In the genomic region with DNA sequence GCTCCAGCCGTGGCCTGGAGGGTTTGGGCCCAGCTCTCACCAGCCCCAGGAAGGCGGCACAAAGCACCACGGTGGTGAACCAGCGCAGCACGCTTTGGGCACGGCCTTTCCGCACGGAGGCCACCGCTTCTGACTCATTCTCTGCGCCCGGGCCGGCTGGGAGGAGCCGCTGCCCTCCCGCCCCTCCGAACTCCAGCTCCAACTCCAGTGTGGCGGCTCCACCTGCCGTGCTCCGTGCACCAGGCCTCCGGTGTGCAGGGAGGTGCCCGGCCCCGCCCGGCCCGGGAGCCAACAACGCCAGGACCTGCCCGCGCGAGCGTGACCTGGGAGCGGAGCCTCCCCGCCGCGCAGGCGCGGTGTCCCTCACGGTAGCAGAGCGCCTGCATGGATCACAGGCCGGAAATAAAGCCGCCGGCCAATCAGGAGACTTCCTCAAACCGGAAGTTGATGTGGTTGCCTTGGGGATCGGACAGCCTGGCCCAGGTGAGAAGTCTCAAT, we compare ENCODE assay signal across 8 mouse cellular contexts. TPM values are rescaled to one million over a fixed set of nuclear protein-coding genes. Genes with fewer than 3 reads are reported as not detected.
DNase-seq lines count a peak whose midpoint lies in the region; ATAC-seq lines count a peak whose summit lies in the region.

A gene (minus strand): TSS at position 365 of the 498 bp plus-strand sequence.

- H3K4me2 ChIP-seq in hindbrain, embryonic 12.5 days (replicated peaks), result peak within 1 kb of the TSS; percentile 80

- peak within 1 kb of the TSS; percentile 85 for H3K9ac ChIP-seq in hindbrain, embryonic 12.5 days

- H3K9me3 ChIP-seq in hindbrain, embryonic 12.5 days (replicated peaks), result no peaks in the 10 kb centered on the region

- H3K36me3 ChIP-seq in hindbrain, embryonic 12.5 days, result no peaks in the 10 kb centered on the region

- peak; percentile 95 for DNase-seq in NIH3T3 (ENCODE audit: low read depth)
- peak; percentile 91 to 93 for DNase-seq in cerebellum, postnatal 10 days
- DNase-seq in frontal cortex, postnatal 10 days (ENCODE audit: low spot score in 2 of 2), result peak; percentile 71 to 77
- DNase-seq in layer of hippocampus, postnatal 14 days (ENCODE audit: low spot score in 2 of 2), result peak; percentile 75 to 85
- peak; percentile 85 for DNase-seq in lung, postnatal 14 days
- peak; percentile 86 for DNase-seq in retina, adult 2 months (ENCODE audit: low read depth, low spot score)
- peak; percentile 79 to 85 for DNase-seq in thymus, postnatal 36 days

- peaks cover 8% of the 10 kb centered on the region for H3K4me1 ChIP-seq in hindbrain, embryonic 12.5 days

- WGBS in hindbrain, embryonic 12.5 days, result under 1% methylated on average over 41 of the region's 41 CpGs

- peak within 1 kb of the TSS; percentile 79 for H3K27ac ChIP-seq in hindbrain, embryonic 12.5 days

- H3K27me3 ChIP-seq in hindbrain, embryonic 12.5 days, result no peaks in the 10 kb centered on the region

- ATAC-seq in hindbrain, embryonic 12.5 days (ENCODE audit: low FRiP score), result peak; percentile 98

- H3K4me3 ChIP-seq in hindbrain, embryonic 12.5 days, result peak within 1 kb of the TSS; percentile 69

RNA-seq across cellular contexts. Expression of the gene that starts here (rescaled TPM):
- polyA plus RNA-seq in hindbrain, embryonic 12.5 days (2016; fragmentation: Nextera tagmentation; extraction: Ambion mirVana), result 6.0 and 6.1 TPM in 2 replicates
- total RNA-seq in layer of hippocampus, postnatal 14 days (2021), result 1 to 10 TPM; 6.9 to 7.3 TPM

Comparison
In these comparisons a context has a peak if more than half of its experiments do, and no peak if none do; other contexts are left out.
1. Peak in every context shown above with its lines: DNase-seq, ATAC-seq, H3K4me3 ChIP-seq and H3K27ac ChIP-seq.